Mouse (Mus musculus) lung, postnatal 0 days (tissue): ENCODE measurements around the gene Plekhm2. TPM values are rescaled to one million over a fixed set of nuclear protein-coding genes. Genes with fewer than 3 reads are reported as not detected.

Source experiments
- ATAC-seq: fragments of 200-750 bp; cut with Nextera tagmentation; 2 replicates; pipeline ENCODE4 v1.8.0; 2017; ENCODE audit warnings: moderate library complexity
- DNase-seq: peaks from one replicate; pipeline ENCODE4 v3.0.0-alpha.2; 2016; ENCODE audit warnings: low spot score
- H3K27ac ChIP-seq: fragments of 300-500 bp; sonication (generic); 2 replicates; pipeline ENCODE4 v1.5.1; 2014; ENCODE audit warnings: antibody characterized with exemption, mild to moderate bottlenecking, low read length, mixed read lengths
- H3K27me3 ChIP-seq: fragments of 300-500 bp; sonication (generic); replicated peaks from 2 replicates; pipeline ENCODE4 v1.6.1; 2014; ENCODE audit warnings: low read length, mixed read lengths; ENCODE audit not compliant: insufficient read depth
- H3K36me3 ChIP-seq: fragments of 300-500 bp; sonication (generic); 2 replicates; pipeline ENCODE4 v1.6.1; 2014; ENCODE audit warnings: low read length, mixed read lengths; ENCODE audit not compliant: insufficient read depth
- H3K4me1 ChIP-seq: fragments of 300-500 bp; sonication (generic); 2 replicates; pipeline ENCODE4 v1.6.1; 2014; ENCODE audit warnings: antibody characterized with exemption, low read depth, low read length, mixed read lengths; ENCODE audit not compliant: insufficient read depth
- H3K4me2 ChIP-seq: fragments of 300-500 bp; sonication (generic); replicated peaks from 2 replicates; pipeline ENCODE4 v1.6.1; 2014; ENCODE audit warnings: low read depth, mild to moderate bottlenecking, low read length, moderate library complexity, mixed read lengths
- H3K4me3 ChIP-seq: fragments of 300-500 bp; sonication (generic); 2 replicates; pipeline ENCODE4 v1.5.1; 2014; ENCODE audit warnings: low read depth, low read length
- H3K9ac ChIP-seq: fragments of 300-500 bp; sonication (generic); replicated peaks from 2 replicates; pipeline ENCODE4 v1.6.1; 2014; ENCODE audit warnings: low read depth, mild to moderate bottlenecking
- H3K9me3 ChIP-seq: fragments of 300-500 bp; sonication (generic); 2 replicates; pipeline ENCODE4 v1.6.1; 2016; ENCODE audit warnings: low read length, mixed read lengths
- CTCF ChIP-seq: IDR thresholded peaks from 2 replicates; pipeline ENCODE4 v1.5.1; 2016; ENCODE audit warnings: antibody characterized with exemption, mild to moderate bottlenecking
- EP300 ChIP-seq: IDR thresholded peaks from 2 replicates; pipeline ENCODE4 v1.6.1; 2016; ENCODE audit warnings: antibody characterized with exemption, mild to moderate bottlenecking, control low read depth
- WGBS: fragments of 180-500 bp; shearing (Covaris S2); extraction: QIAGEN DNeasy Blood & Tissue Kit; methylation state at CpG from one replicate; pipeline ENCODE4 v1.1.7; 2014; 5-methylcytosine and 5-hydroxymethylcytosine counted together
- polyA plus RNA-seq: library from polyadenylated mRNA; unstranded; fragments of >200 nt; fragmentation: Nextera tagmentation; extraction: Ambion mirVana; gene quantifications from 2 replicates; pipeline ENCODE4 v1.2.1, GENCODE M21; 2015

The Plekhm2 gene
- polyA plus RNA-seq, 1 experiment from 2014 or later = 5.2 TPM

DNA sequence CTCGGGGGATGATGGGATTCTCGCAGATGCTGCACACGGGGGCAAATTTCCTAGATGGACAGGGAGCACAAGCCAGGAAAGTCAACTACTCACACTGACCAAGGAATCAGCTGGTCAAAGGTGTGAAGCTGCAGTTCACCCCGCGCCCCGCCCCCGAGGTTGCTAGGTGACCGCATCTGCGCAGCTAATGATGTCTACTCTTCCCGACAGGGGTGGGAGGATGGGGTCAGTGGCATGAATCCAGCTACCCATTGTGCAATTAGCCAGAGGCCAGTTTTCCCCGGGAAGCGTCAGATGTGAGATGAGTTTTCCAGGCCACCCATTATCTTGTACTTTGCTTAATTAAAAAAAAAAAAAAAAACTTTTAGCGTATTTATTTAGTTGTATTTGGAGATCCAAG lies 83.6 kb downstream of the Plekhm2 start:
- WGBS = 90% methylated on average over 13 of the region's 13 CpGs
- no peak overlapping the region for H3K27ac ChIP-seq
- no peak overlapping the region for H3K4me3 ChIP-seq
- H3K9me3 ChIP-seq = no peaks in the 10 kb centered on the region
- H3K4me1 ChIP-seq = no peaks in the 10 kb centered on the region
- no peak overlapping the region for H3K4me2 ChIP-seq
- TF ChIP-seq CTCF (no peak), EP300 (no peak)
- H3K27me3 ChIP-seq = no peaks in the 10 kb centered on the region
- ATAC-seq = no peak
- DNase-seq = no peak
- H3K36me3 ChIP-seq = 0 out of 2 replicates have a peak, but pooled peaks cover 10% of the 10 kb centered on the region
- no peak overlapping the region for H3K9ac ChIP-seq

DNA sequence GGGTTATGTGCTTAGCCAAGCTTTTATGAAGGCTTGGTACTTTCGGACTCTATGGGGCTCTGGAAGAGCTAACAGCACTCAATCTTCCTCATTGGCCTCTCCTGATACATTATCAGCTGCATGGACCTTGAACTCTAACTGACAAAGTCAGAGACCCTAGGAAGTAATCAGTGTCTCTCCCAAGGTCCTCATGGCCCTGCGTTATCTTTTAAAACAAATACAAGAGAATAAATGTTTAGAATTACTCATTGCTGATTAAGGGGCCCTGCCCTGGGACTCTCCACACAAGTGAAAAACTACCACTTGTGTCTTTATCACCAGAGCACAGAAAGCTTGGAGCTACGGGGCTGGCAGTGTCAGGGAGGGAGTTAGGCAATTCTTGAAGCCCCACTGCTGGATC lies 85.9 kb downstream of the Plekhm2 start:
- H3K9me3 ChIP-seq = no peaks in the 10 kb centered on the region
- TF ChIP-seq EP300 (peak; percentile 54; the same call in 1 of the 2 replicates), CTCF (no peak)
- 0 out of 2 replicates have a peak, but pooled peaks have one; percentile 13 for ATAC-seq
- H3K4me3 ChIP-seq = no peak overlapping the region
- no peak overlapping the region for H3K4me2 ChIP-seq
- DNase-seq = peak; percentile 74
- peaks cover 8% of the 10 kb centered on the region; the same call in 1 of the 2 replicates for H3K4me1 ChIP-seq
- H3K27me3 ChIP-seq = no peaks in the 10 kb centered on the region
- 0 out of 2 replicates have a peak, but pooled peaks cover under 1% of the 10 kb centered on the region for H3K36me3 ChIP-seq
- H3K9ac ChIP-seq = no peak overlapping the region
- WGBS = 13% methylated on average over 3 of the region's 3 CpGs
- no peak overlapping the region; the same call in 1 of the 2 replicates for H3K27ac ChIP-seq

GRCm38 (mm10) chr4:141576877-141577276 lies 87.8 kb downstream of the Plekhm2 start:
- no peak overlapping the region for H3K4me3 ChIP-seq
- no peak for DNase-seq
- no peak for ATAC-seq
- WGBS = 97% methylated on average over 7 of the region's 7 CpGs
- peaks cover 14% of the 10 kb centered on the region for H3K4me1 ChIP-seq
- TF ChIP-seq CTCF (peak; percentile 41), EP300 (no peak)
- H3K9me3 ChIP-seq = no peaks in the 10 kb centered on the region
- H3K27me3 ChIP-seq = no peaks in the 10 kb centered on the region
- no peak overlapping the region for H3K9ac ChIP-seq
- H3K4me2 ChIP-seq = no peak overlapping the region
- H3K27ac ChIP-seq = no peak overlapping the region
- no peaks in the 10 kb centered on the region for H3K36me3 ChIP-seq

DNA sequence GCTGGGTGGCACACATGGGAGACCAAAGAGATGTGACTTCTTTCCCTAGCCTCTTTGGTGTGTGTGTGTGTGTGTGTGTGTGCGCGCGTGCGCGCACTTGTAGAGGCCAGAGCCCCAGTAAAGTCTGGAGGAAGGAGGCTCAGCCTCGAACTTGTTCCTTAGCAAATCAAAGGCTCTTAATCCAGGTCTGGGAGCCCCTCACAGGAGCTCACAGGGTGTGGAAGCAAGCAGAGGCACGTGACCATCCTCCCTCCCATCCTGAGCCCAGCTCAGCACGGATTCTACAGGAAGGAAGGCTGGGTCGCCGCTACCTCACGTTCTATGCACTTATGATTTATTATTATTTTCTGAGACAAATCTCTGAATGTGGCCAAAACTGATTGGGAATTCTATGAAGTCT lies 88.3 kb downstream of the Plekhm2 start:
- H3K27me3 ChIP-seq = no peaks in the 10 kb centered on the region
- peaks cover 14% of the 10 kb centered on the region for H3K4me1 ChIP-seq
- no peaks in the 10 kb centered on the region for H3K36me3 ChIP-seq
- H3K4me3 ChIP-seq = no peak overlapping the region
- no peak for DNase-seq
- H3K27ac ChIP-seq = no peak overlapping the region
- no peak overlapping the region for H3K9ac ChIP-seq
- H3K9me3 ChIP-seq = no peaks in the 10 kb centered on the region
- ATAC-seq = no peak
- no peak for TF ChIP-seq CTCF
- no peak for TF ChIP-seq EP300
- 78% methylated on average over 11 of the region's 11 CpGs for WGBS
- no peak overlapping the region for H3K4me2 ChIP-seq

Other genes starting within 250 kb of the Plekhm2 start
- not detected in 2 replicates for gene Clcnkb, start 248.9 kb downstream of the Plekhm2 start, polyA plus RNA-seq
- 1.9 and 2.3 TPM in 2 replicates for gene Hspb7, start 244.1 kb downstream of the Plekhm2 start, polyA plus RNA-seq
- gene Srarp, start 228.8 kb downstream of the Plekhm2 start, polyA plus RNA-seq = not detected in 2 replicates
- 14.1 and 14.3 TPM in 2 replicates for gene Zbtb17, start 220.2 kb downstream of the Plekhm2 start, polyA plus RNA-seq
- 5.7 and 8.8 TPM in 2 replicates for gene Spen, start 126.3 kb downstream of the Plekhm2 start, polyA plus RNA-seq
- gene Fblim1, start 58.8 kb downstream of the Plekhm2 start, polyA plus RNA-seq = 52.3 and 57.5 TPM in 2 replicates
- gene Tmem82, start 46.3 kb downstream of the Plekhm2 start, polyA plus RNA-seq = 3.5 and 3.6 TPM in 2 replicates
- 1.1 and 1.2 TPM in 2 replicates for gene Slc25a34, start 41.1 kb downstream of the Plekhm2 start, polyA plus RNA-seq
- not detected in 2 replicates for gene Rsc1a1, start 20.7 kb upstream of the Plekhm2 start, polyA plus RNA-seq
- 16.8 and 19.7 TPM in 2 replicates for gene Ddi2, start 58.5 kb upstream of the Plekhm2 start, polyA plus RNA-seq
- gene Agmat, start 81.8 kb upstream of the Plekhm2 start, polyA plus RNA-seq = 0.25 and 0.27 TPM in 2 replicates
- 3.3 and 3.7 TPM in 2 replicates for gene Dnajc16, start 126.0 kb upstream of the Plekhm2 start, polyA plus RNA-seq
- gene Casp9, start 128.7 kb upstream of the Plekhm2 start, polyA plus RNA-seq = 19.2 and 20.2 TPM in 2 replicates
- not detected in 2 replicates for gene Cela2a, start 161.3 kb upstream of the Plekhm2 start, polyA plus RNA-seq
- not detected in 2 replicates for gene Ctrc, start 181.5 kb upstream of the Plekhm2 start, polyA plus RNA-seq
- gene Efhd2, start 210.0 kb upstream of the Plekhm2 start, polyA plus RNA-seq = 81.6 and 88.4 TPM in 2 replicates